Mouse (Mus musculus) retina, postnatal 1 day (tissue): ENCODE measurements at regions not wholly inside any gene's neighbourhood (a gene's known extent, or its start where the extent isn't known, plus 50 kb on each side); places are given as distances from the start of the nearest gene placed in this dataset.
A peak's percentile ranks its signal among the peaks of the same experiment; 100 is the strongest.

Source experiments
- DNase-seq: peaks from one replicate; pipeline ENCODE4 v3.0.0-alpha.2; 2012

DNA sequence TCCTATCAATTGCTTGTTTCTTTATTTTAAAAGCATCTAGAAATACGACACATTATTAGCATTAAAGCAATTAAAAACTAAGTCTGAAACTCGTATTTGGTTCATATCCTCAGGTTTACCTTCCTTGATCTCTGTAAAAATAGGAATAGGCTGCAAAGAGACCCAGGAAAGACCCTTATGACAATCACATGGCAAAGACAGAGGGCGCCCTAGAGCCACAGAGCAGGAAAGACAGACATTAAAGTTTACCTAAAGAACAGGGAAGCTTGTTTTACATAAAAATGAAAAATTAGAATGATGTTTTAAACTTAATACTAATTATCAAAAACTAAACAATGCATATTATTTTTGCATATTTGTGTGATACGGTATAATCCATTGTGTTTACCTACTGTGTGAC is 153.2 kb downstream of the Usp25 start:
- peak; percentile 10 for DNase-seq

DNA sequence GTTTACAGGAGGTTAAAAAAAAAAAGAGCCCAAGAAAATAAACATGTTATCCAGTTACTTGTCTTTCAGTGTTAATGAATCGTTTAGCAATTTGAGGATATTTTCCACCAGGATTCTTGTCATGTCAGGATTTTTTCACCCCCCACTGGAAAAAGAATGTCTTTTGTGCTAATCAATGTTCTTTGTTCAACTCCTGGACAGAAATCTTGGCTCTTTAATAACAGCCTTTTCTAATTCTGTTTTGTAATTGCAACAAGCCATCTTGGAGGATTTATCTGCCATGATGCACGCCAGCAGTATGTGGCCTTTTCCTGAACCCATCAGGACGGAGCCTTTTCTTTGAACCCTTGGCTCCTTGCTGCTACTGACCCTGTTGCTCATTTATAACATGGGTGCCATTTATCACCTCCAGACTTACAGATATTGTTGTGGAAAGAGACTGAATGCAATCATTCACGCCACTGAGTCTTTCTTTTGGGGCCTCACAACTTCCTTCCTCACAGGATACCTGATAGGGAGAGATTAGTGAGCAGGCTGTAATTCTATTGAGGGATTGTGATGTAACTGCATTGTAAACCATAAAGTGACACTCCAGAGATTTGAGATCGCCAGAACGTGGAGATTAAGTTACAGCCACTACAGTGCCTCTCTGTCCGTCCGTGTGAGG is 159.7 kb downstream of the Usp25 start:
- DNase-seq: no peak

DNA sequence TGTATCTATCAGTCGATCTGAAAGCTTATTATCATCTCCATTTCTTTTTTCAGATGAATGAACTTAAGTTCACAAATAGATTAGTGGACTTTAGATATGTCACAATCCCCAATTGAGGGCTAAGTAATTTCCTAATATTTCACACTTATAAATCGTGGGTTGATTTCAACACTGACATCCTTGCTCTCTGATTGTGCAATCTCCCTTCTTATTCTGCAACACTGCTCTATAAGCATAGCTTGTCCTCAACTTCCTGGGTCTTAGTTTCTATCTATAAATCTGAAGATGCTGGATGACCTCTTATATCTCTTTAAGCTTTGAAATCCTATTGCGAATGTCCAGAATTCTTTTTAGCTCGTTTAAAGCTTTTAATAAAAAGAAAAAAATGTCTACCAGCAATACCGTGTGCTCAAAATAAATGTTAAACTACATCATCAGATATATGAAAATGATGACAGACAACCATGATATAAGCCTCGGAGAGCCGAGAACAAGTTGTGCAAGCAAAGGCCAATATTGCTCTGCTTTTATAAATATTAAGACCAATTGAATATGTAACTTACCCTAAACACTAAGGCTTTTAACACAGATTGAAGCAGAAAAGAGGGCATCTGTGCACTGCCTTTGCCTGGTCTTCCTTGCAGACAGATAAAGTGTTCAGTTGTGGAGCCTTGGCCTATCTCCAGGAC is 161.4 kb downstream of the Usp25 start:
- no peak for DNase-seq

DNA sequence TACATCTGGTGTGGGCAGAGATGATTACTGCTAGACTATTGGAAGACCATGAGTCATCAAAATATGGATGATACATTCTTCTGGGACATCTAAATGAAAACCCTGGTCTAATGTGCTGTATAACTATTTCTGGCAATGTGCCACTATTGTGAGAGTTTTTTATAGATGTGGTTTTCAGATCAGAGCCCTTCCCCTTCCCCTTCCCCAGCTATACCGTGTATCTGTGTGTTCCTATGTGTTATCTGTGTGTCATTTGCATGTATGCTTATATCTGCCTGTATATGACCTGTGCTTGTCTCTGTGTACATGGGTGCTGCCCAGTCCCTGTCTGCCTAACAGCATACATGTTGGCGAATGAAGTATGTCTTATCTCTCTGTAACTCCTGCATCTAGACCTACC is 167.5 kb downstream of the Usp25 start:
- no peak for DNase-seq
